Mouse (Mus musculus): ENCODE measurements around the gene Plce1. TPM values are rescaled to one million over a fixed set of nuclear protein-coding genes. Genes with fewer than 3 reads are reported as not detected.
"Not testable (repeated sequence)": the region's sequence is repeated elsewhere in the genome, so short reads cannot be mapped to it uniquely, and the experiment has no call there.

Gene Plce1
- total RNA-seq, 2 experiments from 2014 or later: 9.7 to 10.4 TPM

GRCm38 (mm10) chr19:38642515-38642914 is 161.6 kb downstream of the Plce1 start:
- DNase-seq: not testable (repeated sequence)

GRCm38 (mm10) chr19:38644871-38645595 is 164.1 kb downstream of the Plce1 start:
- DNase-seq: no peak

DNA sequence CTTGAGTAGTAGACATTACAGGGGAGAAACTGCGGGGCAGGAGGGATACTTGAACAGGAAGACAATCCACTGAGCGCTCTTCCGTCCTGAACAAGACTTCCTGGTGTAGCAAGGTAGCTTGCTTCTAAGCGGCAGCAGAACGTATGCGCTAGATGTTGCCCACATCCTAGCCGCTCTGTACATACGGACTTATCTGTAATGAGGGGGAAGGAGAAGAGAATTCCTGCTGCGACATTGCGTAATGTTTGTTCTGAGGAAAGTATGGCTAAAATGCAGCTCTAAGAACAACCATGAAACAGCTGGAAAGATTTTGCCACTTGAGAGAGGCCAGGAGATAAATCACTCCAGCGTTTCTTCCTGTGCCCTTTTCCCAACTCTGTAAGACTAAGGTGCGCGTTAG is 177.1 kb downstream of the Plce1 start:
- no peak for DNase-seq

- no peak for DNase-seq
These were observed 184.5 kb downstream of the Plce1 start for GRCm38 (mm10) chr19:38665398-38665797.

DNA sequence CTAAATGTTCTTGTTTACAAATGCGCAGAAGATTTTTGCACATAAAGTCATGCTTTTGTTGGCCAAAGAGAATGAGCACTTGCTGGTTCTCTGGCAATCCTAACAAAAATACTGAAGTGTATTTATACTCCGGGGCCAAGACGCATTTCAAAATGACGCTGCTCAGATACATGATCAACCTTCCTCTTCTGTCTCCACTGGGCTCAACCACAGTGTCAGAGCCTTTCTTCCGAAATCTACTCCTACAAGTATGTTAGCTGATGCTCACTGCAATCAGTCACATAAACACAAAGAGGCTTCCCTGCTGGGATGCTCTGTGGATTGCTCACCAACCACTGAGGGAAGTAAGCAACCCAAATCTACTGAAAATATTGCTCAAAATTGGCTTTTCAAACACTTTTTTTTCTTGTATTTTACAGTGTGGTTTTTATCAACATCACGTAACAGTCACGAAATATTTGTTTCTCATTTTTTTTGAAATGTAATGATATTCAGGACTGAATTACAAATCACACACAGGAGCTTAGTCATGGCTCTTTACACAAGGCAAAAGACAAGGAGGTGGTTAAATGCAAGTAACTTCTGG is 191.2 kb downstream of the Plce1 start:
- DNase-seq: no peak

GRCm38 (mm10) chr19:38673936-38674335 is 193.0 kb downstream of the Plce1 start:
- no peak for DNase-seq

DNA sequence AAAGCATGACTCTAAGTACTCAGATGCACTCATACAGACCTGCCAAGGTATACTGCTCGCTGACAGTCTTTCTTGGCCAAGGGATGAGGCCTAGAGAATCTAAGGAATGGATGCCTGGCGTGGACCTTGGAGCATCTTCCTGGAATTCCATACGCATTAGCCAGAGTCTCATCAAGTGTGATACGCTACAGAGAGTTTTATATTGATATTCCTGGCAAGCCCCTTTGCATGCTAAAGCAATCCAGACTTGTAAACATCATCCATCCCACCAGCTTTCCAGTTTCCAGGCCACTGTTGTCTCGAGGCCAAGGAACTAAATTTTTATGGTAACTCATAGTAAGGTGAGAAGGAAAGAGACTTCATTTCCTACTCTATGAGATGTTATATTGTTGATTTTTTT is 197.7 kb downstream of the Plce1 start:
- no peak for DNase-seq

- no peak for DNase-seq
These were observed 198.6 kb downstream of the Plce1 start for GRCm38 (mm10) chr19:38679520-38679919.

DNA sequence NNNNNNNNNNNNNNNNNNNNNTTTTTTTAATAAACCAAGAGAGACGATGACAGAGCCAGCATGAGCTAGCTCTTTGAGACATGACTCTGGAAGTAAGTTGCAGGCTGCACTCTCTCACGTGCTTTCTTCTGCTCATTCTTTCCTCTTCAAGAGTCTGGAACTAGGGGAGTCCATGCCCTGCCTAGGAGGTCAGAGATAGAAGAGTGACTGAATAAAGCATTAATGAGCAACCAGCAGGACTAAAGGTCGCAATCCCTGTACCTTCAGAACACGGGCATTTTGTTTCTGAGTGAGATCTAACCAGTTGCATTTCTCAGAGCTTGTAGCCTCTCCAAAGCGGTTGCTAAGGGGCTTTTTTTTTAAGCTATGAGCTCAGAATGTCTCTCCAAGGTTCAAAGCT is 206.4 kb downstream of the Plce1 start:
- DNase-seq: no peak

DNA sequence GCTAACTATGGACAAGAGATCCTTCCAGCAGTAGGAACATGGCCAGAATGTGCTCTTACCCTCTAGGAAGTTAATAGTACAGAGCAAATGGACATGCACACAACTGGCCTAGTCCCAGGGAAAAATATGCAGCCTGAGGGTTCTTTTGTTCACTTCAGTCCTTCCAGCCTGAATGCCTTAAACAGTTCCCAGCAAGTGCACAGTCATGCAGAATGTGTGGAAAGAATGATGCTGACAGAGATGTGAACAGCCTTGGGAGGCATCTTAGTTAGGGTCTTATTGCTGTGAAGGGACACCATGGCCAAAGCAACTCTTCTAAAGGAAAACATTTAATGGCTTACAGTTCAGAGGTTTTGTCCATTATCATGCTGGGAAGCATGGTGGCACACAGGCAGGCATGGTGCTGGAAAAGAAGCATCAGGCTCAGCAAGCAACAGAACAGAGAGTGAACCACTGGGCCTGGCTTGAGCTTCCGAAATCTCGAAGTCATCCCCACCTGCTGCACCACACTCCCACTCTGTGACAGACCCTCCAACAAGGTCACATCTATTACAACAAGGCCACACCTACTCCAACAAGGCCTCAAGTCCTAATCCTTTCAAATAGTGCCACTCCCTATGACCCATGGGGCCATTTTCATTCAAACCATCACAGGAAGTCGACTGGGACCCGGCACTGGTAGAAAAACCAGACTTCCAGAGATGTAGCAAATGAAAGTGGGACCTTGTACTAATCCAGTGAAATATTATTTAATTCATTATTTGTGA is 208.0 kb downstream of the Plce1 start:
- DNase-seq: no peak

DNA sequence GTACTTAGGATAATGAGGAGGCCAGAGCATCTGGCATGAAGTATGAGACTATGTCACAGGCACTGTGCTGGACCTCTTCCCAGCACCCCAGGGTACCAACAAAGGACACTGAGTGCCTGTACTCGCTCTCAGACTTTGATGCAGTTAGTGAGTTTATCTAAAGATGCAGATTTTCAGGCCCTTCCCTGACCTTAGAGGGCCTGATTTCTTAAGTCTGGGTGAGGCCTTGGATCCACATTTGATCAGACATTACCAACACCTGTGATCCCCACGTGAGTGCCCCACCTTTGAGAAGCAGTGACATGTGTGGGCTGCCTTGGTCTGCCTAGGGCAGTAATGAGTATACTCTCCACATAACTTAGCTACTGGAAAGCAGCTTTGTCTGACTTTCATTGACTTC is 209.4 kb downstream of the Plce1 start:
- no peak for DNase-seq

DNA sequence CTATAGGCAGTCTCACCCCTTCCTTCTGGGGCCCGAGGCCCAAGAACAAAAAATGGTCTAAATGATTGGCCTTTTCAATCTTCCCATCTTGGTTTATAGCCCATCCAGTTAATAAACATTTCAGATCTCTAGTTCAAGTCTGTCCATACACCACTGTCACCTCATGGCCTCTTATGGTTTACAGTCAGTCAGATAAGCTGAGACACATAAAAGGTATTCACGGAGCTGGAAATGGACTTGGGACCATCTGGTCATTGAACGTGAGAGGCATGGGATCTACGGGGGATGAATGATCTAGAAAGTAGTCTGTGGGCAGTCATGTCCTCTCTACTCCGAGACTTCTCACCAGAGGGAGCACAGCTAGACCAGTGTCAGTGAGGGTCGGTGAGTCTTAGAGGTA is 210.6 kb downstream of the Plce1 start:
- no peak for DNase-seq

GRCm38 (mm10) chr19:38693331-38693730 is 212.4 kb downstream of the Plce1 start:
- no peak for DNase-seq

DNA sequence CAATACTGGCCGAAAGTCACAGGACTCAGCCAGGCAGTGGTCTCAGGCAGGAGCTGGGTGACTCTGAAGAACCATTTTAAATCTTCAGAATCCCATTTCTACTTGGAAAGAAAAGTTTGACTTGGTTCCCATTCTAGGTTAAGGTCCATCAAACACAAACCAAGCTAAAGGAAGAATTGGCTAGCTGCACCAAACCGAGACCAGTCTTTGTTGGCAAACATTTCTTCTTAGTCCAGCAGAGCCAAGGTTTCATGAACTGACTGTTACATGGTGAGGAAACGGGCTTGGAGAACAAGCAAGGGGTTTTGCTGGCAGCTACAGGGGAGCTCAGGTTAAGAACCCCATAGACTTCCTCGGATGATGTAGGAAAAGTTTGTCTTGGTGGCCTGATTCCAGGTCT is 212.9 kb downstream of the Plce1 start:
- DNase-seq: no peak

DNA sequence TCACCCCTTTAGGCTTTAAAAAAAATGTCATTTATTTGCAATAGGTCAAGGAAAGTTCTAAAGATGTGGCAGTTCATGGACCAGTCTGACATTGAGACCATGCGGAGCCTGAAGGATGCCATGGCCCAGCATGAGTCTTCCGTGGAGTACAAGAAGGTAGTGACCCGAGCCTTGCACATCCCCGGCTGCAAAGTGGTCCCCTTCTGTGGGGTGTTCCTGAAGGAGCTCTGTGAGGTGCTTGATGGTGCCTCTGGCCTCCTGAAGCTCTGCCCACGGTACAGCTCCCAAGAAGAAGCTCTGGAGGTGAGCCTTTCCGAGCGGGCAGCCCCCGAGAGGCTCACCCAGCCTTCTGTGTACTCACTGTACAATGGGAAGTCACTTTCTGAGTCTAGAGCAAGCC is 220.9 kb downstream of the Plce1 start:
- no peak for DNase-seq

GRCm38 (mm10) chr19:38704742-38705141 is 223.8 kb downstream of the Plce1 start:
- DNase-seq: no peak

DNA sequence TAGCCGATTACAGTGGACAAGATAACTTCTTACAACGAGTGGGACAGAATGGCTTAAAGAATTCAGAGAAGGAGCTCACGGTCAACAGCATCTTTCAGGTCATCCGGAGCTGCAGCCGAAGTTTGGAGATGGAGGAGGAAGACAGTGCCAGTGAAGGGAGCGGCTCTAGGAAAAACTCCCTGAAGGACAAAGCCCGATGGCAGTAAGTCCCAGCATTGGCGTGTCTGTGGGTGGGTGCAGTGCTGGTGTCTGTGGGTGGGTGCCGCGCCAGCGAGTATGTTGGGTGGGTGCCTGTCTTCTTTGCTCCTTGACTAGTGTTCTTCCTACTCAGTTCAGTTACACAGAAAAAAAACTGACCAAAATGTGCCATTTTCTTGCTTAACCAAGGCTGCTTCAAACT is 224.3 kb downstream of the Plce1 start:
- DNase-seq: no peak

DNA sequence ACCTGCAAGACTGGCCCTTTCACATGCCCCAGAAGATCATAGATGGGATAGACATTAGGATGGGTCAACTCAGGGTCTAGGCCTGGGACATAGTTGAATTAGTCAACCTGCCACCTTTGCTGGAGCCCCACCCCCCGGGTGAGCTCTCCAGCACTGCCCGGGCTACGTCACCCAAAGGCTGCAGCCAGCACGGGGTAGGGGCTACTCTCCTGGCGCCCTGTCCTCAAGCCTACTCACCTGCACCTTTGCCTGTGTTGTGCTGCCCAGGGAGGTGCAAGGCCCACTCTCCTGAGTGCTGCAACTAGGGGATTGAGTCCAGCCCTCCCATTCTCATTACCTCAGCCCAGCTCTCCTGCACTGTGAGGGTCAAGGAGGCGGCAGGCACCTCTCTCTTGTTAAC is 225.5 kb downstream of the Plce1 start:
- DNase-seq: no peak

GRCm38 (mm10) chr19:38709376-38709775 is 228.5 kb downstream of the Plce1 start:
- no peak for DNase-seq

DNA sequence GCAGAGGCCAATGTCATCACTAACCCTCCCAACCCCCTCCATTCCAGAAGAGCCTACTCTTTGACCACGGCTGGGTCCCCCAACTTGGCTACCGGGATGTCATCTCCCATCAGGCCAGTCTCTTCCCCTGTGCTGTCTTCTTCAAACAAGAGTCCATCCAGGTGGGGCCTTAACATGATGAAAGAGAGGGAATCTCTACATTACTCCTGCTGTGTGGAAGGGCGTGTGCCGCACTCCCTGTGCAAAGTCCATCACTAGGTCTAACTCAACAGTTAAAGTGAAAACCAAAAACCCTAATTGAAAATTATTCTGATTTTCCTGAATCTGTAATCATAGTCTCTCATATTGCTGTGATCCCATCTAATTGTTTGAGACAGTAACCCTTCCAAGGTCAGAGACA is 240.9 kb downstream of the Plce1 start:
- DNase-seq: no peak

GRCm38 (mm10) chr19:38722982-38723381 is 242.1 kb downstream of the Plce1 start:
- no peak for DNase-seq

GRCm38 (mm10) chr19:38723969-38724368 is 243.1 kb downstream of the Plce1 start:
- DNase-seq: peak; percentile 7 to 19

DNA sequence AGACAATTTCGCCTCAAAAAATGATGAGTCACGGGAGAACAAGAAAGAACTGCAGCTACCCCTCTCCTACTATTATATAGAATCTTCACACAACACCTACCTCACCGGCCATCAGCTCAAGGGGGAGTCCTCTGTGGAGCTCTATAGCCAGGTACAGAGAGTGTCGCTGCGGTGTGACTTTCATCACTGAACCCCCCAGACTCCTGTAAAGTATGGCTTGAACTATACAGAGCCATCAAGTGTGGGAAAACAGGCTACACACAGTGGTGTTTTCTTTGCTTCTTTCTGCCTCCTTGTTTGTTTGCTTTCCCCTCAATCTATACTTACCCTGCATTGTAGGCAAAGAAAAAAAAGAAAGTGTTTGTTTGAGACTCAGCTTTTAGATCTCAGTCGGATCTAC is 247.9 kb downstream of the Plce1 start:
- no peak for DNase-seq

- DNase-seq: no peak
These were observed 248.4 kb downstream of the Plce1 start for GRCm38 (mm10) chr19:38729264-38729663.
